Mouse (Mus musculus) lung, embryonic 15.5 days (tissue): ENCODE measurements at regions not wholly inside any gene's neighbourhood (a gene's known extent, or its start where the extent isn't known, plus 50 kb on each side); places are given as distances from the start of the nearest gene placed in this dataset.
A peak's percentile ranks its signal among the peaks of the same experiment; 100 is the strongest.

Experiments used
- ATAC-seq: fragments of 200-750 bp; cut with Nextera tagmentation; 2 replicates; pipeline ENCODE4 v1.8.0; 2017; ENCODE audit warnings: moderate number of reproducible peaks, borderline replicate concordance; ENCODE audit not compliant: low FRiP score, low TSS enrichment; ENCODE audit errors: extremely low read depth
- H3K27ac ChIP-seq: fragments of 300-500 bp; sonication (generic); 2 replicates; pipeline ENCODE4 v1.5.1; 2015; ENCODE audit warnings: moderate library complexity, mild to moderate bottlenecking, inconsistent platforms
- H3K27me3 ChIP-seq: fragments of 300-500 bp; sonication (generic); 2 replicates; pipeline ENCODE4 v1.6.1; 2015; ENCODE audit warnings: inconsistent platforms
- H3K36me3 ChIP-seq: fragments of 300-500 bp; sonication (generic); 2 replicates; pipeline ENCODE4 v1.6.1; 2015; ENCODE audit warnings: inconsistent platforms
- H3K4me1 ChIP-seq: fragments of 300-500 bp; sonication (generic); 2 replicates; pipeline ENCODE4 v1.6.1; 2015; ENCODE audit warnings: inconsistent platforms
- H3K4me2 ChIP-seq: fragments of 300-500 bp; sonication (generic); 2 replicates; pipeline ENCODE4 v1.6.1; 2015; ENCODE audit warnings: inconsistent platforms, mild to moderate bottlenecking, moderate library complexity
- H3K4me3 ChIP-seq: fragments of 300-500 bp; sonication (generic); 2 replicates; pipeline ENCODE4 v1.5.1; 2015; ENCODE audit warnings: mild to moderate bottlenecking, inconsistent platforms
- H3K9ac ChIP-seq: fragments of 300-500 bp; sonication (generic); 2 replicates; pipeline ENCODE4 v1.6.1; 2015; ENCODE audit warnings: inconsistent platforms
- H3K9me3 ChIP-seq: fragments of 300-500 bp; sonication (generic); 2 replicates; pipeline ENCODE4 v1.6.1; 2016; ENCODE audit warnings: inconsistent platforms
- WGBS: fragments of 180-500 bp; shearing (Covaris S2); methylation state at CpG from one replicate; pipeline ENCODE4 v1.1.7; 2015; 5-methylcytosine and 5-hydroxymethylcytosine counted together

GRCm38 (mm10) chr1:56289748-56290147 is 347.5 kb downstream of the Hsfy2 start:
- peak; percentile 84; the same call in 1 of the 2 replicates for ATAC-seq
- Histone ChIP-seq H3K4me2 (no peak overlapping the region), H3K36me3 (no peaks in the 10 kb centered on the region), H3K9ac (no peak overlapping the region), H3K4me3 (no peak overlapping the region), H3K9me3 (no peaks in the 10 kb centered on the region), H3K4me1 (0 out of 2 replicates have a peak, but pooled peaks cover 8% of the 10 kb centered on the region), H3K27me3 (no peaks in the 10 kb centered on the region), H3K27ac (no peak overlapping the region)
- WGBS: 43% methylated on average over 1 of the region's 1 CpGs

DNA sequence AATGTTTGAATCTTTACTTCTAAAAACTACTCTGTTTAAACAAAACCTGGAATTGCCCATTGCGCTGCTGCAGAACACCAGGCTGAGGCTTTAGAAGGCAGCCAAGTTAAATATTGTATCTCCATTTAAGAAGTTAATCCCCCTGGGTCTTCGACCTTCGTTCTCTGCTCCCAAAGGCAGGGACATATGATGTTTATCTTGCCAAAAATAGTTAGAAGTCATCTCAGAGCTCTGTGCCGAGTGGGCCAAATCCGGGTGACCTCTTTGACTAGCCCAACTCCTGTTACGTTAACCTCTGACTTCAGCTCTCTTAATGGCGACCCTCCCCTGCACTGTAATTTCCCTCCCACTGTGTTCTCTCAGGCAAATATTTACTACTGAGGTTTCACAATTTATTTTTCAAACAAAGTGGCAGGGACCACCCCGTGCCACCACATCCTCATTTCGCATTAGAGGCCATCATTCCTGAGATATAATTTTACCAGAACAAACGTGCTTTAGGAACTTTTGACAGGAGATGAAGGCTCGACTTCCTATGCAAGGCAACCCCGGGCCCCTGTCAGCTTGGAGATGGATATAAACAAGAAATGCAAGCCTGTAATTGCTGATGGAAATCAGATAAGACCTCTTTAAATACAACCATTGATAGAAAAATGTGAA is 350.7 kb downstream of the Hsfy2 start:
- no peak for ATAC-seq
- Histone ChIP-seq H3K4me2 (no peak overlapping the region), H3K9ac (no peak overlapping the region), H3K4me1 (0 out of 2 replicates have a peak, but pooled peaks cover 8% of the 10 kb centered on the region), H3K4me3 (no peak overlapping the region), H3K9me3 (no peaks in the 10 kb centered on the region), H3K27ac (no peak overlapping the region), H3K36me3 (no peaks in the 10 kb centered on the region), H3K27me3 (no peaks in the 10 kb centered on the region)
- 14% methylated on average over 12 of the region's 12 CpGs for WGBS

DNA sequence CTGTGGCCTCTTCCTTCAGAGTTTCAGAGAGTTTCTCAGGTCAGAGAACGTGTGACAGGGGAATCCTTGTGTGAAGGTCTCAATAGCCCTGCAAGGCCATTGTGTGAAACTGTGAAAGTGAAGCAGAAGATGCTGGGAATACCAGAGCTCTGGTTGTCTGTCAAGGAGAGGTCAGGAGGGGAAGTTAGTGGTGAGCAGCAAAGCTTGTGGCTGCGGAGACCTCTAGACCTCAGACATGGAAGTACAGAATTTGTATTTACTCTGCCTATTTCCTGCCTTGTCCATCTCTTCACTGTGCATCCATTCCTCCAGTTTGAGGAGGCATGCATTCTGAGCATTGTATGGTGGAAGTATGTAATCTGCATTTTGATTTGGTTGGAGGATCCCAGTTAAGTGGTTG is 375.5 kb downstream of the Hsfy2 start:
- no peak overlapping the region for H3K4me3 ChIP-seq
- no peaks in the 10 kb centered on the region for H3K9me3 ChIP-seq
- 49% methylated on average over 2 of the region's 2 CpGs for WGBS
- no peak for ATAC-seq
- no peaks in the 10 kb centered on the region for H3K4me1 ChIP-seq
- H3K4me2 ChIP-seq: no peak overlapping the region
- H3K36me3 ChIP-seq: no peaks in the 10 kb centered on the region
- H3K27ac ChIP-seq: no peak overlapping the region
- no peak overlapping the region for H3K9ac ChIP-seq
- H3K27me3 ChIP-seq: no peaks in the 10 kb centered on the region

DNA sequence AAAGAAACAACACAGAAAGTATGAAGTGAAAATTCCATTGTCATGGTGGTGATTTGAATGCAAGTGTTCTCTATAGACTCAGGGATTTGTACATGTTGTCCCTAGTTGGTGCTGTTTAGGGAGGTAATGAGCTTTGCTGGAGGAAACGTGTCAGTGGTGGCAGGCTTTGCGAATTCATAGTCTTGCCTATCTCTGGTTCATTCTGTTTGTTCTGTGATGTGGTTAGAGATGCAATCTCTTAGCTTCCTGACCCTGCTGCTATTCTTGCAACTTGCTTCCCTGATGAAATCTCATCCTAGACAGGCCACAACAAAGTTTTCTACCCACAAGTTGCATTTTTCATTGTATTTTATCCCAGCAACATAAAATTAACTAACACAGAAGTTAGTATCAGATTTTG is 376.5 kb downstream of the Hsfy2 start:
- WGBS: 63% methylated on average over 2 of the region's 2 CpGs
- H3K27me3 ChIP-seq: no peaks in the 10 kb centered on the region
- H3K36me3 ChIP-seq: no peaks in the 10 kb centered on the region
- no peaks in the 10 kb centered on the region for H3K9me3 ChIP-seq
- H3K9ac ChIP-seq: no peak overlapping the region
- H3K4me3 ChIP-seq: no peak overlapping the region
- no peak overlapping the region for H3K27ac ChIP-seq
- no peak for ATAC-seq
- no peaks in the 10 kb centered on the region for H3K4me1 ChIP-seq
- no peak overlapping the region for H3K4me2 ChIP-seq

DNA sequence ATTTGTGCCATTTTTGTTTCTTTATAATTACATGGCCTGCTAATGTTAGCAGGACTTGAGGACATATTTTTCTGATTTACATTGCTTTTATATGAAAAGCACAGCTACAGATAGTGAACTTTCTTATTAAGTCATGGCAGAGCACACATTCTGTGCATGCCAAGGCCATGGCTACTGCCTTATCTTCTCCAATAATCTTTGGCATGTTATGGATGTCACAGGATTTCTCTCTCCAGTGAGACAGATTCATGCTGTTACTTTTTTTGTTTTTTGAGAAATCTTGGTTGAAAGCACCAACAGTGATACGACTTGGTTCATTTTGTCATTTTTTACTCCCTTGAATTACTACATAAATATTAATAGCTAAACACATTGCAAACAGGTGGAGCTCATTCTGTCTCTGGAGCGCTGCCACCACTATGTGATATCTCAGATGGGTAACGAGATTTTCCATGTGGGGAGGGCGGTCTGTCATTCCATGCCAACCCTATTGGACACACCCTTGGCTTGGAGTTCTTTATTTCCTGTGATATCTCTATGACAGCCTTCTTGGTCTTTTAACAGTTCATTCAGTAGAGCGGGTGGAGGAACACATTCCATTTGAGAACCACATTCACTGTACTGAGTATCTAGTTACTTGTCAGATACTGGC is 380.3 kb downstream of the Hsfy2 start:
- Histone ChIP-seq H3K36me3 (no peaks in the 10 kb centered on the region), H3K4me1 (no peaks in the 10 kb centered on the region), H3K9me3 (no peaks in the 10 kb centered on the region), H3K9ac (no peak overlapping the region), H3K27ac (no peak overlapping the region), H3K27me3 (no peaks in the 10 kb centered on the region), H3K4me2 (no peak overlapping the region), H3K4me3 (no peak overlapping the region)
- 69% methylated on average over 5 of the region's 5 CpGs for WGBS
- ATAC-seq: no peak

GRCm38 (mm10) chr1:56239686-56240085 is 397.5 kb downstream of the Hsfy2 start:
- no peaks in the 10 kb centered on the region for H3K9me3 ChIP-seq
- H3K36me3 ChIP-seq: no peaks in the 10 kb centered on the region
- H3K9ac ChIP-seq: no peak overlapping the region
- H3K27me3 ChIP-seq: no peaks in the 10 kb centered on the region
- no peaks in the 10 kb centered on the region for H3K4me1 ChIP-seq
- no peak overlapping the region for H3K27ac ChIP-seq
- ATAC-seq: no peak
- 79% methylated on average over 6 of the region's 6 CpGs for WGBS
- H3K4me3 ChIP-seq: no peak overlapping the region
- no peak overlapping the region for H3K4me2 ChIP-seq

DNA sequence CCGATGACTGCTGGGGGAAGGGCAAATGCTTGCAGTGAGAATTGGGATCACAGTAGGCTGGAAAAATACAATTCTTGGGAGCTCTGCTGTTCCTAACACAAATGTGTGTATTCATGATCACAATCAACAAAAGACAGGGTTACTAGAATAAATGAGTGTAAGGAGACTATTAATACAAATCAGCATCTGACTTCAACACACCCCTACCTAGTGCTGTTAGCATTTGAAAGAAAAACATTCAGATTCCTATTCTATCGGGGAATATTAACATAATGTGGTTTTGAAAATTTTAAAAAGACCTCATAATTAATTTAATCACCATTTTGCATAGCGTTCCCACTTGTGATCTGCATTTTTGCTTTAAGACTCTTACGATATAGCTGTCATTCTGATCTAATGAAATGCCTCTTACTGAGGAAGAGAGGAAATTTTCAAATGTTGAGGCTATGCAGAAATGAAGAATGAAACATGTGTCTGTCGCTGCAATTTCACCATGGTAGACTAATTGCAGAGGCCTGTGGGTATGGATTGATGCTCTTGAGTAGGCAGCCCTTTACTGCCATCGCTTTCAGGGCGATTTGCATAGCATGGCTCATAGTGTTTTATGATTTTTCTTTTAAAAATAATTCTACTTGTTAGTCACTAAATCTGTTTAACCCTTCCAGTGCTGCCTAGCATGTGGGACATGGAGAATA is 410.8 kb downstream of the Hsfy2 start:
- ATAC-seq: no peak
- Histone ChIP-seq H3K9ac (no peak overlapping the region), H3K27me3 (no peaks in the 10 kb centered on the region), H3K4me2 (no peak overlapping the region), H3K27ac (no peak overlapping the region), H3K36me3 (no peaks in the 10 kb centered on the region), H3K9me3 (no peaks in the 10 kb centered on the region), H3K4me3 (no peak overlapping the region), H3K4me1 (no peaks in the 10 kb centered on the region)
- 80% methylated on average over 7 of the region's 7 CpGs for WGBS

DNA sequence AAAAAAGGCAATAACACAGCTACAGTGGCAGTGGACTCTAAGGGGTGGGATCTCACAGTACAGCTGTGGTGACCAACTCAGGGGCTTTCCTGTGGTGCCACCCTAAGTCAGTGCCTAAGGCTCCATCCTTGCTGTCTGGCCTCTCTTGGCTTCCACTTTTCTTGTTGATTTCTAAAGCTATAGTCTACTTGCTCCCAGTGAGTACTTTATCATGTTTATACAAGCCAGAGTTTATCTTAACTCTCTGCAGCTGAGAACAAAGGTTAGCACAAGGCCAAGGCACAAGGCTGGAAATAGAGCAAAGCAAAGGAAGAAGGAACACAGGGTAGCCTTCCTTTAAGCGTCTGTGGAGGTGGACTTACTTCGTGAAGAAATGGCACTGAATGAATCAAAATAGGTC is 417.5 kb downstream of the Hsfy2 start:
- no peak for ATAC-seq

GRCm38 (mm10) chr1:56210712-56211371 is 426.4 kb downstream of the Hsfy2 start:
- no peak overlapping the region for H3K9ac ChIP-seq
- H3K36me3 ChIP-seq: no peaks in the 10 kb centered on the region
- no peaks in the 10 kb centered on the region for H3K4me1 ChIP-seq
- peak overlapping the region; percentile 12; the same call in 1 of the 2 replicates for H3K4me2 ChIP-seq
- WGBS: 53% methylated on average over 13 of the region's 13 CpGs
- no peaks in the 10 kb centered on the region for H3K9me3 ChIP-seq
- no peak overlapping the region for H3K4me3 ChIP-seq
- no peak for ATAC-seq
- no peaks in the 10 kb centered on the region for H3K27me3 ChIP-seq
- H3K27ac ChIP-seq: no peak overlapping the region

More for the DNA sequence above, 417.5 kb downstream of the Hsfy2 start:
- Histone ChIP-seq H3K27ac (no peak overlapping the region), H3K4me2 (no peak overlapping the region), H3K4me1 (0 out of 2 replicates have a peak, but pooled peaks cover 5% of the 10 kb centered on the region), H3K4me3 (no peak overlapping the region), H3K9ac (no peak overlapping the region), H3K27me3 (no peaks in the 10 kb centered on the region), H3K36me3 (no peaks in the 10 kb centered on the region), H3K9me3 (no peaks in the 10 kb centered on the region)
- 25% methylated on average over 2 of the region's 2 CpGs for WGBS

DNA sequence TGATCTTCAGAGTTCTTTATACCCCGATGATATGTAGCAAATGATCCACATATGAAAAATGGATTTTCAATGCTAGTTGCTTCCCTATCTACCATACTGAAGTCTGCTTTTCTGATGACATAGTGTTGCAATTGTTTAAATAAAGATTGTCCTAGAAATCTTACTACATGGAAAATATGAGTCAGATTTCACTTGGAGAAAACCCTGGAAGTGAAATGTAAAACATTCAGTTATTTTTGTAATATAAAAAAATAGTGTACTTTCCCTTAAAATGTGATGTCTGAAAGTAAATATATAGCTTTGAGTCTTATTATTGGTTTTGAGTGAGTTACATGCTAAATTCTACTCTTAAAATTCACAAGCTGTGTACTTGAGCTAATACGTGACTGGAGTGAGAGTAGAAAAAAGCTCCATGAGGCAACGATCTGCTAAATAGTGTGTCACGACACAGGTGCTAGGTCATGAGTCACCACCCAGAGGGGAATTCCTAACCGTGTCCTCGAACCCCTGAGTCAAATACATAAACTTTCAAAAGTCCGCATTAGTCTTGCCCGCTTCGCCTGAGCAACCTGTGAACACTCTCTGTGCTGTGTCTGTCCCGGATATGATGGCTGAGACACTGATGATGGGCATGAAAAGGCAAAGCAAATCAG is 430.5 kb downstream of the Hsfy2 start:
- Histone ChIP-seq H3K27me3 (no peaks in the 10 kb centered on the region), H3K4me1 (no peaks in the 10 kb centered on the region), H3K9ac (no peak overlapping the region), H3K36me3 (no peaks in the 10 kb centered on the region), H3K9me3 (no peaks in the 10 kb centered on the region), H3K4me3 (no peak overlapping the region), H3K4me2 (no peak overlapping the region), H3K27ac (no peak overlapping the region)
- WGBS: 78% methylated on average over 10 of the region's 10 CpGs
- ATAC-seq: no peak

DNA sequence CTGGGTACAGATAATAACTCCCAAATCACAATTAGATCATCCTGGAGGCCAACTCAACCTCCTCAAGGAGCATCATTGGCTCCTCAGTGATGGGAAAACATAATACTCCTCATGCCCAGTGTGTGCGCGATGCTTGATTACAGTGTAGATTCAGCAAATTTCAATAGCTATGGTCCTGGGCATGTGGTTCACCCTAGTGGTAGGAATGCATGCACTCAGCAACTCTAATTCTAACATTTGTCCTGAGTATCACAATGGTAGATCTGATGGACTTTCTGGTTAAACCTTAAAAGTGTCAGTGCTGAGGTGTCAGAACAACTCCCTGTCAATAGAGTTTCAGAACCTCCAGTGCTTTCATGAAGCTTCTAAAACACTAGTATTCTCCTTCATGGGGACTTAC is 442.0 kb downstream of the Hsfy2 start:
- Histone ChIP-seq H3K4me1 (no peaks in the 10 kb centered on the region), H3K4me2 (no peak overlapping the region), H3K9ac (no peak overlapping the region), H3K9me3 (no peaks in the 10 kb centered on the region), H3K4me3 (no peak overlapping the region), H3K27ac (no peak overlapping the region), H3K36me3 (no peaks in the 10 kb centered on the region), H3K27me3 (no peaks in the 10 kb centered on the region)
- 98% methylated on average over 2 of the region's 2 CpGs for WGBS
- ATAC-seq: no peak
